Mouse (Mus musculus): ENCODE data around the gene Olfr1177-ps.

Gene Olfr1177-ps

GRCm38 (mm10) chr2:88346392-88346791 is at the start of gene Olfr1177-ps:
Gene Olfr1177-ps (minus strand): TSS chr2:88346492.
- no peak for DNase-seq (ENCODE audit: low spot score in 2 of 2)

- no peak for DNase-seq (ENCODE audit: low spot score in 2 of 2)
Measured at GRCm38 (mm10) chr2:88386762-88387161, 40.5 kb upstream of the Olfr1177-ps start, which contains the start of gene Olfr1178. Gene Olfr1178 (plus strand): TSS chr2:88387062.

- DNase-seq (ENCODE audit: low spot score in 2 of 2), result no peak
Measured at GRCm38 (mm10) chr2:88356304-88356703, 10.0 kb upstream of the Olfr1177-ps start.

GRCm38 (mm10) chr2:88336421-88336820 is 9.9 kb downstream of the Olfr1177-ps start, which contains the start of gene Olfr1176:
Gene Olfr1176 (plus strand): TSS chr2:88336721.
- DNase-seq (ENCODE audit: low spot score in 2 of 2), result no peak

- DNase-seq (ENCODE audit: low spot score in 2 of 2), result no peak
Measured at GRCm38 (mm10) chr2:88327115-88327514, 19.2 kb downstream of the Olfr1177-ps start, which contains the start of gene Olfr1175-ps. Gene Olfr1175-ps (minus strand): TSS chr2:88327215.

GRCm38 (mm10) chr2:88315035-88315434 is 31.3 kb downstream of the Olfr1177-ps start, which contains the start of gene Olfr1174-ps:
Gene Olfr1174-ps (minus strand): TSS chr2:88315135.
- no peak for DNase-seq (ENCODE audit: low spot score in 2 of 2)
